Mouse (Mus musculus): ENCODE data around the gene Pgpep1. TPM values are rescaled to one million over a fixed set of nuclear protein-coding genes. Genes with fewer than 3 reads are reported as not detected.
A peak's percentile ranks its signal among the peaks of the same experiment; 100 is the strongest.

Pgpep1 gene
- total and polyA plus RNA-seq, 2 experiments = 42.6 to 91.3 TPM

DNA sequence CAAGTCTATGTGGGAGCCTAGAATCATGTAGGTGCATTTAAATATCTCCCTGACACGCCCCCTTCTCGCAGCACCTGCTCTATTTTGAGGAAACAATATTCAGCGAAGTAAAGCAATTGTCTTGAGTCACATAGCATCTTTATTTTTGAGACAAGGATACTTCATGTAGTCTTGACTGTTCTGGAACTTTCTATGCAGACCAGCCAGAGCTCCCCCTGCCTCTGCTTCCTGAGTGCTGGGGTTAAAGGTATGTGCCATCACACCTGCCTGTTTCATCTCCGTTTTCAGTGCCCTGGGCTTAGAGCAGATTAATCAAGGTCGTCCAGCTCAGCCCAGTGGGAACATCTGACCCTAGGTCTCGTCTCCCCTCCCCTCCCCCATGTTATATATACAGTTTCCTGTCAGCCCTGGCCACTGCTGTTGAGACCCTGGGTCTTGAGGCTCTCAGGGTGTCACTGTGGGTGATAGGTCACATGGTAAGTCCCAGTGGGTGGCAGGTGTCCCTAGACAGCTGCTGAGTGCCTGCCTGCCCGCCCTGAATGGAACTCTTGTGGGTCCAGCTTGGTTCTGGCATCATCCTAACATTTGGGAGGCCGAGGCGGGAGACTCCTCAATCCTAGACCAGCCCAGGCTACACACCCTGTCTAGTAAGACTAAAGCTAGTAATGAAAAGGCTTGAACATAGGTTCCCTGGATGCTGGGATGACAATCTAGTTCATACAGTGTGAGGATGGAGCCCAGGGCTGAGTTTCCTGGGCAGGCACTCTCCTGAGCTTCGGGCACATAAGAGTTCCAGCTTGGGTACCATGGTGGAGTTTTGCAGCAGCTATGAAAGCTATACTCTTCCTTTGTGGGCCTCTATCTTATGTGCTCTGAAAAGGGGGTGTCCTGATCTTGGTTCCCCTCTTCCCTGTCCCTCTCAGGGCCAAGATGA is 41.1 kb upstream of the Pgpep1 start:
- H3K27me3 ChIP-seq (ENCODE audit: control insufficient read depth, insufficient read depth, low read length) = no peaks in the 10 kb centered on the region
- no peak for TF ChIP-seq POLR2A (IDR thresholded peaks at IDR 0.05; ENCODE audit: extremely low read depth, insufficient read depth, low read length)
- TF ChIP-seq CTCF (IDR thresholded peaks at IDR 0.05; ENCODE audit: low read depth, low read length) = no peak
- peaks cover 14% of the 10 kb centered on the region for H3K4me1 ChIP-seq (ENCODE audit: control insufficient read depth, insufficient read depth, low read length)
- peaks cover 9% of the 10 kb centered on the region; the same call in 1 of the 2 replicates for H3K79me2 ChIP-seq (ENCODE audit: control insufficient read depth, insufficient read depth, low read length)
- H3K9ac ChIP-seq (ENCODE audit: low read depth, low read length) = no peak overlapping the region
- WGBS = 59% methylated on average over 10 of the region's 10 CpGs
- no peak overlapping the region for H3K4me3 ChIP-seq (ENCODE audit: insufficient read depth, low read depth, low read length)
- no peak for DNase-seq (ENCODE audit: extremely low read depth, low read depth, low spot score)
- no peaks in the 10 kb centered on the region for H3K36me3 ChIP-seq (ENCODE audit: control insufficient read depth, insufficient read depth, low read length)
- H3K27ac ChIP-seq (replicated peaks; ENCODE audit: insufficient read depth, low read depth, low read length) = peak overlapping the region; percentile 34

GRCm38 (mm10) chr8:70700555-70700922 is 40.4 kb upstream of the Pgpep1 start:
- TF ChIP-seq CTCF (IDR thresholded peaks at IDR 0.05; ENCODE audit: low read depth, low read length) (peak; percentile 87), POLR2A (IDR thresholded peaks at IDR 0.05; ENCODE audit: extremely low read depth, insufficient read depth, low read length) (peak; percentile 55; the same call in 1 of the 2 replicates)
- H3K27ac ChIP-seq (replicated peaks; ENCODE audit: insufficient read depth, low read depth, low read length) = peak overlapping the region; percentile 34
- WGBS = under 1% methylated on average over 20 of the region's 20 CpGs

DNA sequence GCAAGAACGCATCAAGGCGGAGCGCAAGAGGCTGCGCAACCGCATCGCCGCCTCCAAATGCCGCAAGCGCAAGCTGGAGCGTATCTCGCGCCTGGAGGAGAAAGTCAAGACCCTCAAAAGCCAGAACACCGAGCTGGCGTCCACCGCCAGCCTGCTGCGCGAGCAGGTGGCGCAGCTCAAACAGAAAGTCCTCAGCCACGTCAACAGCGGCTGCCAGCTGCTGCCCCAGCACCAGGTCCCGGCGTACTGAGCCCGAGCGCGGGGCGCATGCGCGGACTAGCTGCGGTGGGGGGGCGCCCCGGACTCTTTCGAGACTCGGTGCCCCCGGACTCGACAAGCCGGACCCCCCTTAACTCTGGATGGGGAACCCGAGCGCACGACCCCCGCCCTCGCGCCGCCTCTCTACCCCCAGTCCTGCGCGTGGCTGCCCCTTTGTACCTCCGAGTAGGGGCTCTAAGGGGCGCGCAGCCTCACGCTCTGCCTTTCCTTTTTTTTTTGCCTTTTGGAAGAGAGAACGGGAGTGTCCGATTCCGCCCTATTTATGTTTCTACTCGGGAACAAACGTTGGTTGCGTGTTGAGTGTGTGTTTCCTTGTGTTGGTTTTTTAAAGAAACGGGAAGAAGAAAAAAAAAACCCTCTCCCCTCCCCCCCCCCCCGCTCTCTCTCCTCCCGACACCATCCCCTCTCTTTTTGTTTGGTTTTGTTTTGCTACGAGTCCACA is 39.8 kb upstream of the Pgpep1 start:
- Histone ChIP-seq H3K4me1 (ENCODE audit: control insufficient read depth, insufficient read depth, low read length) (peaks cover 14% of the 10 kb centered on the region), H3K4me3 (ENCODE audit: insufficient read depth, low read depth, low read length) (peak overlapping the region; percentile 73), H3K36me3 (ENCODE audit: control insufficient read depth, insufficient read depth, low read length) (no peaks in the 10 kb centered on the region), H3K27me3 (ENCODE audit: control insufficient read depth, insufficient read depth, low read length) (no peaks in the 10 kb centered on the region), H3K79me2 (ENCODE audit: control insufficient read depth, insufficient read depth, low read length) (peaks cover 9% of the 10 kb centered on the region; the same call in 1 of the 2 replicates), H3K9ac (ENCODE audit: low read depth, low read length) (peak overlapping the region; percentile 90), H3K27ac (replicated peaks; ENCODE audit: insufficient read depth, low read depth, low read length) (peak overlapping the region; percentile 90)
- no peak for DNase-seq (ENCODE audit: extremely low read depth, low read depth, low spot score)
- under 1% methylated on average over 59 of the region's 59 CpGs for WGBS
- TF ChIP-seq POLR2A (IDR thresholded peaks at IDR 0.05; ENCODE audit: extremely low read depth, insufficient read depth, low read length) = peak; percentile 74
- no peak for TF ChIP-seq CTCF (IDR thresholded peaks at IDR 0.05; ENCODE audit: low read depth, low read length)

More at GRCm38 (mm10) chr8:70700555-70700922, 40.4 kb upstream of the Pgpep1 start:
- peaks cover 14% of the 10 kb centered on the region for H3K4me1 ChIP-seq (ENCODE audit: control insufficient read depth, insufficient read depth, low read length)
- no peaks in the 10 kb centered on the region for H3K27me3 ChIP-seq (ENCODE audit: control insufficient read depth, insufficient read depth, low read length)
- peaks cover 9% of the 10 kb centered on the region; the same call in 1 of the 2 replicates for H3K79me2 ChIP-seq (ENCODE audit: control insufficient read depth, insufficient read depth, low read length)
- H3K9ac ChIP-seq (ENCODE audit: low read depth, low read length) = no peak overlapping the region; the same call in 1 of the 2 replicates
- peak overlapping the region; percentile 73 for H3K4me3 ChIP-seq (ENCODE audit: insufficient read depth, low read depth, low read length)
- peak; percentile 83 for DNase-seq (ENCODE audit: extremely low read depth, low read depth, low spot score)
- H3K36me3 ChIP-seq (ENCODE audit: control insufficient read depth, insufficient read depth, low read length) = no peaks in the 10 kb centered on the region

GRCm38 (mm10) chr8:70699116-70699833 is 39.1 kb upstream of the Pgpep1 start:
- Histone ChIP-seq H3K27ac (replicated peaks; ENCODE audit: insufficient read depth, low read depth, low read length) (peak overlapping the region; percentile 90), H3K4me1 (ENCODE audit: control insufficient read depth, insufficient read depth, low read length) (peaks cover 14% of the 10 kb centered on the region), H3K79me2 (ENCODE audit: control insufficient read depth, insufficient read depth, low read length) (peaks cover 9% of the 10 kb centered on the region; the same call in 1 of the 2 replicates), H3K27me3 (ENCODE audit: control insufficient read depth, insufficient read depth, low read length) (no peaks in the 10 kb centered on the region), H3K36me3 (ENCODE audit: control insufficient read depth, insufficient read depth, low read length) (no peaks in the 10 kb centered on the region), H3K9ac (ENCODE audit: low read depth, low read length) (peak overlapping the region; percentile 90), H3K4me3 (ENCODE audit: insufficient read depth, low read depth, low read length) (peak overlapping the region; percentile 73)
- TF ChIP-seq POLR2A (IDR thresholded peaks at IDR 0.05; ENCODE audit: extremely low read depth, insufficient read depth, low read length) = no peak
- 1% methylated on average over 85 of the region's 89 CpGs for WGBS
- no peak for DNase-seq (ENCODE audit: extremely low read depth, low read depth, low spot score)

DNA sequence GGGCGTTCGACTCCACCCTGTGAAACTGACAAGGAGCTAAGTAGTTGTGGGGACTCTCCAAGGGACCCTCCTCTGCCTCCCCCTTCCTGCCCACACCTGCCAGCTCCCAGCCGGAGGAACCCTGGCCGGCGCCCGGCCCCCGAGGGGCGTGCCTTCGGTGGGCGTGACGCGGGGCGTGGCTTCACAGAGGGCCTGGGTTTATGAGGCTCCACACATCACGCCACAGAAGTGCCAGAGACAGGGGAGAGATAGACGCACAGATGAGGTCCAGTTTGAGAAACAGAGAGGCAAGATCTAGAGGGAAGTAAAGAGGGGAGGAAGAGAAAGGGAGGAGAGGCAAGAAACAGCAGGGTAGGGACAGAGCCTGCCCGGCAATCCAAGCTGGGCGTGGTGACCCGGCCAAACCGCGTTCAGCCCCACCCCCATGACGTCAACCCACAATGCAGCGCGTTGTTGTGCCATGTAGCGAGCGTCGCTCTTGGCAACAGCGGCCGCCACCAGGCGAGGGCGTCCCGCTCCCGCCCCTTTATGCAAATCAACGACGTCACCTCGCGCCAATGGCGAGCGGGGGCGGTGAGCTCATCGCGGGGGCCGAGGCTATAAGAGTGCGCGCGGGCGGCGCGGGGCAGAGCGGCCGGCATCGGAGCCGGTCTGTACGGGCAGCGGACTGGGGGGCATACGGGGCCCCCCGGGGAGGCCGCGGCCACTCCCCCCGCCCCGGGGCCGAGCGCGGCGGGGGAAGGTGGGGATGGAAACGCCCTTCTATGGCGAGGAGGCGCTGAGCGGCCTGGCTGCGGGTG is 38.3 kb upstream of the Pgpep1 start, which contains the start of gene Jund:
Gene Jund, plus strand, starts transcription at position 640 of the 800 bp plus-strand sequence.
- TF ChIP-seq POLR2A (IDR thresholded peaks at IDR 0.05; ENCODE audit: extremely low read depth, insufficient read depth, low read length) (peak; percentile 99), CTCF (IDR thresholded peaks at IDR 0.05; ENCODE audit: low read depth, low read length) (no peak)
- under 1% methylated on average over 64 of the region's 69 CpGs for WGBS
- H3K9ac ChIP-seq (ENCODE audit: low read depth, low read length) = peak within 1 kb of the TSS; percentile 90
- H3K4me1 ChIP-seq (ENCODE audit: control insufficient read depth, insufficient read depth, low read length) = peaks cover 14% of the 10 kb centered on the region
- H3K27me3 ChIP-seq (ENCODE audit: control insufficient read depth, insufficient read depth, low read length) = no peaks in the 10 kb centered on the region
- peak; percentile 88 for DNase-seq (ENCODE audit: extremely low read depth, low read depth, low spot score)
- H3K27ac ChIP-seq (replicated peaks; ENCODE audit: insufficient read depth, low read depth, low read length) = peak within 1 kb of the TSS; percentile 96
- H3K4me3 ChIP-seq (ENCODE audit: insufficient read depth, low read depth, low read length) = peak within 1 kb of the TSS; percentile 73
- no peaks in the 10 kb centered on the region for H3K36me3 ChIP-seq (ENCODE audit: control insufficient read depth, insufficient read depth, low read length)
- H3K79me2 ChIP-seq (ENCODE audit: control insufficient read depth, insufficient read depth, low read length) = peaks cover 9% of the 10 kb centered on the region; the same call in 1 of the 2 replicates
